ENCODE assay signal across 31 mouse cellular contexts in genomic region chr2:25087842-25088241, GRCm38 (mm10). TPM values are rescaled to one million over a fixed set of nuclear protein-coding genes. Genes with fewer than 3 reads are reported as not detected.
DNase-seq lines count a peak whose midpoint lies in the region; ATAC-seq and TF ChIP-seq lines count a peak whose summit lies in the region.
"Had no signal": no experiment of that assay in that cellular context is flagged by ENCODE, and none has a peak within 500 bp of the region (broad histone marks: within the 10 kb centered on the region; RNA-seq: fewer than 3 reads in every experiment).

No protein-coding gene starts in this region.

- WGBS in liver, adult 2 months, result 15% methylated on average over 2 of the region's 2 CpGs
- 85% methylated on average over 2 of the region's 2 CpGs for WGBS in liver, embryonic 12.5 days (ENCODE audit: insufficient replicate concordance)

- peaks cover 13% of the 10 kb centered on the region for H3K36me3 ChIP-seq in liver, adult 2 months (ENCODE audit: control insufficient read depth, insufficient read depth, low read length)
- H3K36me3 ChIP-seq in liver, embryonic 12.5 days, result no peaks in the 10 kb centered on the region
- H3K36me3 ChIP-seq: embryonic facial prominence, embryonic 10.5 days; embryonic facial prominence, embryonic 13.5 days; forebrain, embryonic 12.5 days; forebrain, embryonic 15.5 days; G1E; heart, embryonic 12.5 days; heart, embryonic 15.5 days; hindbrain, embryonic 12.5 days; hindbrain, embryonic 15.5 days had no signal

- no peak overlapping the region for H3K9ac ChIP-seq in liver, adult 2 months (ENCODE audit: low read depth, low read length)
- H3K9ac ChIP-seq in liver, embryonic 12.5 days, result no peak overlapping the region
- H3K9ac ChIP-seq: embryonic facial prominence, embryonic 13.5 days; forebrain, embryonic 12.5 days; forebrain, embryonic 15.5 days; heart, embryonic 12.5 days; heart, embryonic 15.5 days; hindbrain, embryonic 12.5 days; hindbrain, embryonic 15.5 days had no signal

- no peaks in the 10 kb centered on the region for H3K27me3 ChIP-seq in liver, adult 2 months (ENCODE audit: control insufficient read depth, insufficient read depth, low read length)
- H3K27me3 ChIP-seq in liver, embryonic 12.5 days (replicated peaks), result peaks cover 45% of the 10 kb centered on the region
- H3K27me3 ChIP-seq: CH12.LX; forebrain, embryonic 15.5 days; hindbrain, embryonic 12.5 days; hindbrain, embryonic 15.5 days had no signal

- H3K4me3 ChIP-seq in liver, adult 2 months (ENCODE audit: insufficient read depth, low read depth, low read length), result no peak overlapping the region
- no peak overlapping the region for H3K4me3 ChIP-seq in liver, embryonic 12.5 days
- H3K4me3 ChIP-seq: embryonic facial prominence, embryonic 10.5 days; embryonic facial prominence, embryonic 13.5 days; erythroblast, embryonic 14.5 days; forebrain, embryonic 12.5 days; forebrain, embryonic 15.5 days; heart, embryonic 12.5 days; heart, embryonic 15.5 days; hindbrain, embryonic 12.5 days; hindbrain, embryonic 15.5 days had no signal

- no peak overlapping the region for H3K4me2 ChIP-seq in liver, embryonic 12.5 days
- H3K4me2 ChIP-seq: embryonic facial prominence, embryonic 13.5 days; forebrain, embryonic 12.5 days; forebrain, embryonic 15.5 days; heart, embryonic 12.5 days; heart, embryonic 15.5 days; hindbrain, embryonic 12.5 days; hindbrain, embryonic 15.5 days had no signal

- DNase-seq in kidney, adult 11 months, result peak; percentile 22
- no peak for DNase-seq in kidney, postnatal 10 days
- peak; percentile 47 for DNase-seq in kidney, adult 9 months
- no peak for DNase-seq in kidney, adult 18-20 months
- DNase-seq in liver, adult 2 months (ENCODE audit: extremely low read depth, low read depth, low spot score), result peak; percentile 63
- no peak for DNase-seq in Muller cell, postnatal 12 days (ENCODE audit: inconsistent ontology term)
- DNase-seq: adrenal gland, adult 8-10 months; adrenal gland, postnatal 25 days; B cell, adult 2 months; cerebellum, adult 11-12 months; cerebellum, adult 8-10 months; cerebellum, postnatal 36 days; embryo, embryonic 11 days; gastrocnemius, postnatal 25 days; heart, postnatal 14 days had no signal

- no peaks in the 10 kb centered on the region for H3K9me3 ChIP-seq in liver, embryonic 12.5 days (replicated peaks)
- H3K9me3 ChIP-seq: embryonic facial prominence, embryonic 10.5 days; embryonic facial prominence, embryonic 13.5 days; forebrain, embryonic 12.5 days; forebrain, embryonic 15.5 days; G1E; heart, embryonic 12.5 days; heart, embryonic 15.5 days; hindbrain, embryonic 12.5 days; hindbrain, embryonic 15.5 days had no signal

- peaks cover 2% of the 10 kb centered on the region; the same call in 1 of the 2 replicates for H3K4me1 ChIP-seq in liver, adult 2 months (ENCODE audit: control insufficient read depth, insufficient read depth, low read length)
- no peaks in the 10 kb centered on the region for H3K4me1 ChIP-seq in liver, embryonic 12.5 days
- H3K4me1 ChIP-seq: embryonic facial prominence, embryonic 10.5 days; embryonic facial prominence, embryonic 13.5 days; forebrain, embryonic 12.5 days; forebrain, embryonic 15.5 days; heart, embryonic 12.5 days; heart, embryonic 15.5 days; hindbrain, embryonic 12.5 days; hindbrain, embryonic 15.5 days had no signal

- H3K79me2 ChIP-seq in liver, adult 2 months (ENCODE audit: control insufficient read depth, insufficient read depth, low read length), result 0 out of 2 replicates have a peak, but pooled peaks cover 1% of the 10 kb centered on the region

- no peak overlapping the region for H3K27ac ChIP-seq in liver, adult 2 months (replicated peaks; ENCODE audit: insufficient read depth, low read depth, low read length)
- H3K27ac ChIP-seq in liver, embryonic 12.5 days, result no peak overlapping the region
- H3K27ac ChIP-seq: embryonic facial prominence, embryonic 10.5 days; embryonic facial prominence, embryonic 13.5 days; forebrain, embryonic 12.5 days; forebrain, embryonic 15.5 days; heart, embryonic 15.5 days; hindbrain, embryonic 12.5 days; hindbrain, embryonic 15.5 days had no signal

- TF ChIP-seq CTCF in liver, adult 2 months (IDR thresholded peaks at IDR 0.05; ENCODE audit: low read depth, low read length), result no peak

- TF ChIP-seq POLR2A in liver, adult 2 months (IDR thresholded peaks at IDR 0.05; ENCODE audit: extremely low read depth, insufficient read depth, low read length), result no peak

- no peak for ATAC-seq in liver, embryonic 12.5 days
- ATAC-seq: forebrain, embryonic 15.5 days had no signal

RNA-seq across cellular contexts. Expression of gene Noxa1, which starts 7.1 kb away (rescaled TPM):
- total RNA-seq in liver, adult 2 months (2014; rRNA removed), result not detected in 2 replicates
- 0.15 TPM in 1 of 2 replicates, not detected in the other for polyA plus RNA-seq in liver, adult 2 months (2012; rRNA removed)
- 0.64 and 0.71 TPM in 2 replicates for polyA plus RNA-seq in liver, embryonic 12.5 days (2016; fragmentation: Nextera tagmentation; extraction: Ambion mirVana)
- total RNA-seq: adrenal gland, adult 8-10 months; adrenal gland, postnatal 25 days; gastrocnemius, adult 8-10 months; gastrocnemius, postnatal 25 days; heart, adult 18-20 months; heart, postnatal 14 days; hematopoietic stem cell, adult 5-6 weeks had no signal
- polyA plus RNA-seq: cortical plate, adult 2 months; embryonic facial prominence, embryonic 13.5 days; forebrain, embryonic 12.5 days; forebrain, embryonic 15.5 days; hindbrain, embryonic 15.5 days had no signal

RNA-seq across cellular contexts. Expression of gene Entpd8, which starts 7.7 kb away (rescaled TPM):
- total RNA-seq in liver, adult 2 months (2014; rRNA removed), result 84.8 and 91.8 TPM in 2 replicates
- 159 and 196 TPM in 2 replicates for polyA plus RNA-seq in liver, adult 2 months (2012; rRNA removed)
- polyA plus RNA-seq in liver, embryonic 12.5 days (2016; fragmentation: Nextera tagmentation; extraction: Ambion mirVana), result 1.2 and 1.4 TPM in 2 replicates
- total RNA-seq: adrenal gland, postnatal 25 days; CH12.LX; G1E; gastrocnemius, adult 8-10 months; gastrocnemius, postnatal 25 days; heart, adult 18-20 months; heart, postnatal 14 days; hematopoietic stem cell, adult 5-6 weeks had no signal
- polyA plus RNA-seq: cortical plate, adult 2 months; embryonic facial prominence, embryonic 10.5 days; embryonic facial prominence, embryonic 13.5 days; forebrain, embryonic 12.5 days; forebrain, embryonic 15.5 days; G1E; heart, embryonic 12.5 days; heart, embryonic 15.5 days; hindbrain, embryonic 12.5 days had no signal

RNA-seq across cellular contexts. Expression of gene Nsmf, which starts 33.7 kb away (rescaled TPM):
- total RNA-seq in liver, adult 2 months (2014; rRNA removed), result 71.2 and 76.2 TPM in 2 replicates
- 182 and 219 TPM in 2 replicates for polyA plus RNA-seq in liver, adult 2 months (2012; rRNA removed)
- 16.1 and 17.0 TPM in 2 replicates for polyA plus RNA-seq in liver, embryonic 12.5 days (2016; fragmentation: Nextera tagmentation; extraction: Ambion mirVana)

Comparison
In these comparisons a context has a peak if more than half of its experiments do, and no peak if none do; other contexts are left out.
1. DNase-seq: peak in kidney, adult 11 months (single experiment), kidney, adult 9 months (single experiment) and liver, adult 2 months (single experiment); none in kidney, postnatal 10 days (single experiment), kidney, adult 18-20 months (single experiment) and Muller cell, postnatal 12 days (single experiment).
2. RNA of gene Entpd8, which starts 7.7 kb away (polyA plus RNA-seq): 159 to 196 TPM in liver, adult 2 months; 1.2 to 1.4 TPM in liver, embryonic 12.5 days; every median in the first group is over 10 times any median in the second.
3. RNA of gene Nsmf, which starts 33.7 kb away (polyA plus RNA-seq): 182 to 219 TPM in liver, adult 2 months; 16.1 to 17.0 TPM in liver, embryonic 12.5 days; every median in the first group is over 10 times any median in the second.